Mouse (Mus musculus): Measurements from ENCODE around the gene Fank1.
A peak's percentile ranks its signal among the peaks of the same experiment; 100 is the strongest.
"Not testable (repeated sequence)": the region's sequence is repeated elsewhere in the genome, so short reads cannot be mapped to it uniquely, and the experiment has no call there.

Gene Fank1

GRCm38 (mm10) chr7:133828514-133828913 is 51.9 kb downstream of the Fank1 start:
- DNase-seq (ENCODE audit: low read depth, low spot score) = no peak

GRCm38 (mm10) chr7:133829579-133829978 is 52.9 kb downstream of the Fank1 start:
- no peak for DNase-seq (ENCODE audit: low read depth, low spot score)

- no peak for DNase-seq (ENCODE audit: low read depth, low spot score)
Observed at GRCm38 (mm10) chr7:133839546-133839945, 62.9 kb downstream of the Fank1 start.

- DNase-seq (ENCODE audit: low read depth, low spot score) = no peak
Observed at GRCm38 (mm10) chr7:133842079-133842478, 65.4 kb downstream of the Fank1 start.

GRCm38 (mm10) chr7:133847175-133847574 is 70.5 kb downstream of the Fank1 start:
- no peak for DNase-seq (ENCODE audit: low read depth, low spot score)

GRCm38 (mm10) chr7:133848180-133848579 is 71.5 kb downstream of the Fank1 start:
- DNase-seq (ENCODE audit: low read depth, low spot score) = no peak

GRCm38 (mm10) chr7:133850735-133851134 is 74.1 kb downstream of the Fank1 start:
- DNase-seq (ENCODE audit: low read depth, low spot score) = no peak

- DNase-seq (ENCODE audit: low read depth, low spot score) = peak; percentile 74
Observed at GRCm38 (mm10) chr7:133856278-133856677, 79.6 kb downstream of the Fank1 start.

- DNase-seq (ENCODE audit: low read depth, low spot score) = no peak
Observed at GRCm38 (mm10) chr7:133858506-133858905, 81.8 kb downstream of the Fank1 start.

GRCm38 (mm10) chr7:133859548-133859947 is 82.9 kb downstream of the Fank1 start:
- DNase-seq (ENCODE audit: low read depth, low spot score) = no peak

- no peak for DNase-seq (ENCODE audit: low read depth, low spot score)
Observed at GRCm38 (mm10) chr7:133862233-133862632, 85.6 kb downstream of the Fank1 start.

GRCm38 (mm10) chr7:133862723-133863122 is 86.1 kb downstream of the Fank1 start:
- DNase-seq (ENCODE audit: low read depth, low spot score) = no peak

GRCm38 (mm10) chr7:133863151-133863550 is 86.5 kb downstream of the Fank1 start:
- no peak for DNase-seq (ENCODE audit: low read depth, low spot score)

- DNase-seq (ENCODE audit: low read depth, low spot score) = no peak
Observed at GRCm38 (mm10) chr7:133863684-133864083, 87.0 kb downstream of the Fank1 start.

GRCm38 (mm10) chr7:133870265-133870664 is 93.6 kb downstream of the Fank1 start:
- DNase-seq (ENCODE audit: low read depth, low spot score) = no peak

- no peak for DNase-seq (ENCODE audit: low read depth, low spot score)
Observed at GRCm38 (mm10) chr7:133872701-133873100, 96.0 kb downstream of the Fank1 start.

GRCm38 (mm10) chr7:133876139-133876538 is 99.5 kb downstream of the Fank1 start:
- no peak for DNase-seq (ENCODE audit: low read depth, low spot score)

- DNase-seq (ENCODE audit: low read depth, low spot score) = no peak
Observed at GRCm38 (mm10) chr7:133876646-133877342, 100.1 kb downstream of the Fank1 start.

GRCm38 (mm10) chr7:133879761-133880160 is 103.1 kb downstream of the Fank1 start:
- DNase-seq (ENCODE audit: low read depth, low spot score) = no peak

GRCm38 (mm10) chr7:133884759-133885431 is 108.2 kb downstream of the Fank1 start:
- not testable (repeated sequence) for DNase-seq (ENCODE audit: low read depth, low spot score)

- no peak for DNase-seq (ENCODE audit: low read depth, low spot score)
Observed at GRCm38 (mm10) chr7:133888926-133889920, 112.6 kb downstream of the Fank1 start.

- DNase-seq (ENCODE audit: low read depth, low spot score) = no peak
Observed at GRCm38 (mm10) chr7:133889986-133890385, 113.3 kb downstream of the Fank1 start.

All from retina, postnatal 7 days (tissue).